Mouse (Mus musculus) C2C12 (cell line): Measurements from ENCODE around the gene Ano10. TPM values are rescaled to one million over a fixed set of nuclear protein-coding genes. Genes with fewer than 3 reads are reported as not detected.

Experiments used
- H3K27me3 ChIP-seq: one replicate; pipeline ENCODE4 v1.6.1; 2011; ENCODE audit not compliant: control insufficient read depth, insufficient read depth, insufficient read length
- H3K36me3 ChIP-seq: one replicate; pipeline ENCODE4 v1.6.1; 2011; ENCODE audit not compliant: control insufficient read depth, insufficient read depth
- H3K4me3 ChIP-seq: one replicate; pipeline ENCODE4 v1.5.1; 2011; ENCODE audit warnings: mild to moderate bottlenecking, control low read depth; ENCODE audit not compliant: poor library complexity, insufficient read depth, severe bottlenecking
- H3K79me2 ChIP-seq: one replicate; pipeline ENCODE4 v1.6.1; 2011; ENCODE audit not compliant: control insufficient read depth, insufficient read depth
- H3K79me3 ChIP-seq: one replicate; pipeline ENCODE4 v1.6.1; 2011; ENCODE audit warnings: low read depth, control low read depth
- H3ac ChIP-seq: one replicate; pipeline ENCODE3; 2011; ENCODE audit warnings: low read depth; ENCODE audit not compliant: control insufficient read depth, insufficient read length
- CEBPB ChIP-seq: IDR thresholded peaks from one replicate; pipeline ENCODE4 v1.6.1; 2011; ENCODE audit warnings: low read depth, mild to moderate bottlenecking, control low read depth, moderate library complexity
- CTCF ChIP-seq: IDR thresholded peaks from one replicate; pipeline ENCODE4 v1.5.1; 2011; ENCODE audit not compliant: control insufficient read depth, insufficient read depth, insufficient read length
- FOSL1 ChIP-seq: IDR thresholded peaks from one replicate; pipeline ENCODE4 v1.8.0; 2011; ENCODE audit warnings: mild to moderate bottlenecking, low read length; ENCODE audit not compliant: poor library complexity, insufficient read depth, severe bottlenecking
- MAX ChIP-seq: IDR thresholded peaks from one replicate; pipeline ENCODE4 v1.6.1; 2011; ENCODE audit warnings: mild to moderate bottlenecking, control low read depth
- MYOD1 ChIP-seq: IDR thresholded peaks from one replicate; pipeline ENCODE4 v1.6.1; 2011; ENCODE audit warnings: low read depth; ENCODE audit not compliant: control insufficient read depth, insufficient read length
- MYOG ChIP-seq: IDR thresholded peaks from one replicate; pipeline ENCODE4 v1.6.1; 2011; ENCODE audit not compliant: control insufficient read depth, insufficient read length; ENCODE audit errors: extremely low read depth
- USF1 ChIP-seq: IDR thresholded peaks from one replicate; pipeline ENCODE4 v1.6.1; 2011; ENCODE audit warnings: low read depth, mild to moderate bottlenecking, control low read depth, moderate library complexity
- long read RNA-seq, 2 experiments: library from polyadenylated mRNA; unstranded; transcript quantifications; one replicate each; pipeline ENCODE4 v2.0.0; 2019 to 2020
- polyA plus RNA-seq: library from polyadenylated mRNA; unstranded; fragments of >200 nt; fragmentation: generic; extraction: Trizol; gene quantifications from one replicate; pipeline ENCODE4 v1.2.1, GENCODE M21; 2012; ENCODE audit warnings: missing spikeins

Ano10 gene
- 36.0 TPM for polyA plus RNA-seq
- long read RNA-seq, experiment 1, transcript Ano10-201 (13 exons, 2,653 nt): major isoform, 35 of 52 reads
- long read RNA-seq, experiment 1, partial matches to known transcripts: 14 of 52 reads
- long read RNA-seq, experiment 1, other reads (novel, unspliced or antisense): 2 of 52 reads
- long read RNA-seq, experiment 2, transcript Ano10-201 (13 exons, 2,653 nt): major isoform, 237 of 267 reads
- long read RNA-seq, experiment 2, partial matches to known transcripts: 5 of 267 reads
- long read RNA-seq, experiment 2, other reads (novel, unspliced or antisense): 22 of 267 reads

DNA sequence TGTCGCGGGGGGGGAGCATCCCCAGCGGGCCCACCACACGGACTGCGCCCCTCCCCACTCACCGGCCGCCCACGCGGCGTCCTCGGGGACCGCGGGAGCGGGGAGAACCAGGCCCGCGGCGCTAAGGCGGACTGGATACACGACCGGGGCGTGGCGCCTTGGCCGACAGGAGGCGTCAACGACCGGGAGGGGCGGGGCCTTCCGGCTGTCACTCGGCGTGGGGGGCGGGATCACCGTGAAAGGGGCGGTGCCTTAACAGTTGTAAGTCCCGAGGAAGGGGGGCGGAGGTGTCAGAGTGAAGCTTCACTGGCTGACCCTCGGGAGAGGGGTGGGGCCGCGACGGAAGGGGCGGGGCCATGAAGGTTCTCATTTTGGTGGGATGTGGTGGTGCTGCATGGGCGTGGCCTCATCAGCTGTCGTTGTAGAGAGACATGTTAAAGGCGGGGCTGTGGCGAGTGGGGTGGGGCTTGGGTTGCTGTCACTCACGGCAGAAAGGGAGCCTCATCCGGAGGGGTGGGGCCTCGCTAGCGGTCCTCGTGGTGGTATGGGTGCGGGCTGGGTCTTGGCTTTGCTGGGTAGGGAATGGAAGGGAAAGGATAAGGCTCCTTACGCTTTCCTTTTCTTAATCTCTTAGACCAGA, at the start of gene Ano10:
Gene Ano10 (minus strand): TSS at position 182 of the 640 bp plus-strand sequence.
- peaks cover 25% of the 10 kb centered on the region for H3K79me2 ChIP-seq
- peaks cover 2% of the 10 kb centered on the region for H3K79me3 ChIP-seq
- TF ChIP-seq MAX: peak; percentile 17
- TF ChIP-seq USF1: no peak
- peak within 1 kb of the TSS; percentile 45 for H3K4me3 ChIP-seq
- peak within 1 kb of the TSS; percentile 40 for H3ac ChIP-seq
- H3K27me3 ChIP-seq: no peaks in the 10 kb centered on the region
- H3K36me3 ChIP-seq: no peaks in the 10 kb centered on the region

DNA sequence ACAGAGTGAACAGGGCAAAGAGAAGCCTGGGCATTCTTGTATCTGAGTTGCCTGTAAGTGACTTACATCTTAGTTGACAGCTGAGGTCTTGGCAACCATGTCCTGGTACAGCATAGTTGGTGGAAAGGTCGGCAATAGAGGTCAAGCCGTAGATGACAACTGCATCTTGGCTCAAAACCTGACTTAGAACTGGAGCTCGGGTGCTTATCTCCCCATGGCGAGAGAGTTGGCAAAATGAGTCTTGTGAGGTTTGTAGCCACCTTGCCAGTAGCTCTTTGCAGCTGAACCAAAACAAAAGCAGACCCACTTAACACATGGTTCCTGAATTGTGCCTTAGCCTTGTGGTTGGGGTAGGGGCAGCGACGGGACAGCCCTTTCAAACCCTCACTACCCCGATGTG, 49.2 kb upstream of the Ano10 start:
- H3K4me3 ChIP-seq: no peak overlapping the region

DNA sequence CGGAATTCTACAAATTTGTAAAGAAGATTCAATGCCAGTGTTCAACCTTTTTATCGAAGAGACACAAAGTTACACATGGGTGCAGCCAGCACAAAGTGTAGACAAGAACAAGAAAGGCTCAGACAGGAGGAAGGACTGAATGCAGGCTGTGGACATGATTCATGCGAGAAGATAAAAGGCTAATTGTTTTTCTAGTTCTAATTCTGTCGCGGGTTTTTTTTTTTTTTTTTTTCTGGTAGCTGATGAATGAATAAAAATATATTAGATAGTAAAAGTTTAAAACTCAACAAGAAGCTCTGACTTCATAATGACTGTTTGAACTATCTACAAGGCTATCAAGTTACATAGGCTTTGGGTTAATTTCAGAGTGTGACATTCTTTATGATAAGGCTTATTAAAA, 45.7 kb upstream of the Ano10 start:
- Histone ChIP-seq H3K4me3 (no peak overlapping the region), H3K79me2 (no peaks in the 10 kb centered on the region), H3ac (no peak overlapping the region), H3K27me3 (no peaks in the 10 kb centered on the region), H3K36me3 (no peaks in the 10 kb centered on the region), H3K79me3 (no peaks in the 10 kb centered on the region)
- TF ChIP-seq CTCF: no peak
- no peak for TF ChIP-seq MYOD1
- TF ChIP-seq FOSL1: no peak
- no peak for TF ChIP-seq USF1
- TF ChIP-seq CEBPB: no peak
- no peak for TF ChIP-seq MAX
- TF ChIP-seq MYOG: no peak

More for the DNA sequence above, 49.2 kb upstream of the Ano10 start:
- H3K79me2 ChIP-seq: no peaks in the 10 kb centered on the region
- H3ac ChIP-seq: no peak overlapping the region
- TF ChIP-seq CTCF (no peak), MYOD1 (no peak), MYOG (no peak), FOSL1 (no peak), CEBPB (no peak), USF1 (no peak), MAX (no peak)
- H3K36me3 ChIP-seq: no peaks in the 10 kb centered on the region
- H3K27me3 ChIP-seq: no peaks in the 10 kb centered on the region
- no peaks in the 10 kb centered on the region for H3K79me3 ChIP-seq

DNA sequence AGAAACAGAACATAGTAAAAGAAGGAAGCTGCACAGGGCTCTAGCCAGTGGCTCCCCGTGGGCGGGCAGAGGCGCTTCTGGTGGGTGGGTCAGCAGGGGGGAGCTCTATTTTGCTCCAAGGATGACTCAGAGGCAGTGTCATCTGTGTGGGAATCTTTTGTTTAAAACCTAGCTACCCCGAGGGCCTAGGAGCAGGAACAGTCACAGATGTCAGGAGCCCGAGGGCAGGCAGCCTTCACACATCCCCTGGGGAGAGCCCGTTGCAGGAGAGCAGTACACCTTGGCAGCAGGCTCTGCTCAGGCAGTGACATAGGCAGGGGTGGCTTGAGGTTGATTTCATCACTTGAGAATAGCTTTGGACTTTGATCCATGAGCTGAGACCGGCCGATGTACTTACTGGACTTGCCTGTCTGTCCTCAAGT, 43.3 kb upstream of the Ano10 start:
- Histone ChIP-seq H3K27me3 (no peaks in the 10 kb centered on the region), H3K79me3 (no peaks in the 10 kb centered on the region), H3K79me2 (no peaks in the 10 kb centered on the region), H3ac (peak overlapping the region; percentile 36), H3K36me3 (no peaks in the 10 kb centered on the region), H3K4me3 (no peak overlapping the region)
- TF ChIP-seq FOSL1 (no peak), MYOD1 (no peak), MYOG (no peak), USF1 (no peak), CTCF (no peak), MAX (no peak), CEBPB (no peak)

DNA sequence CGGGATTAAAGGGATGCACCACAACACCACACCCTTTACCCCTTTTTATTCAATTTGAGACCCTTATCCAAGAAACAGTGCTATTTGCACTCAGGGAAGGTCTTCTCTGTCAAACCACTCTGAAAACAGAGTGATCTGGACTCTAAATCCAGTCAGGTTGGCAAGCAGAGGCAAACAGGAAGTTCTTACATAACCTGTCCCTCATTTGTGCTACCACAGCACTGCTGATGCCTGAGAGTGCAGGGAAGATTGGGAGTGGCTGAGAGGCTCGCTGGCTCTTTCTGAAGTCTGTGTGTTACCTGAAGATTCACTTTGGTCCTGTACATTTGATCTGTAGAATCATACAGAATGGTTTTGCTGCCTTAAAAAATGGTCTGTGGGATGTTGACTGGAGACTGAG, 42.5 kb upstream of the Ano10 start:
- Histone ChIP-seq H3K27me3 (no peaks in the 10 kb centered on the region), H3ac (no peak overlapping the region), H3K79me2 (no peaks in the 10 kb centered on the region), H3K79me3 (no peaks in the 10 kb centered on the region), H3K36me3 (no peaks in the 10 kb centered on the region), H3K4me3 (no peak overlapping the region)
- no peak for TF ChIP-seq MYOG
- TF ChIP-seq FOSL1: no peak
- no peak for TF ChIP-seq MAX
- TF ChIP-seq MYOD1: no peak
- TF ChIP-seq USF1: no peak
- TF ChIP-seq CEBPB: no peak
- TF ChIP-seq CTCF: no peak

DNA sequence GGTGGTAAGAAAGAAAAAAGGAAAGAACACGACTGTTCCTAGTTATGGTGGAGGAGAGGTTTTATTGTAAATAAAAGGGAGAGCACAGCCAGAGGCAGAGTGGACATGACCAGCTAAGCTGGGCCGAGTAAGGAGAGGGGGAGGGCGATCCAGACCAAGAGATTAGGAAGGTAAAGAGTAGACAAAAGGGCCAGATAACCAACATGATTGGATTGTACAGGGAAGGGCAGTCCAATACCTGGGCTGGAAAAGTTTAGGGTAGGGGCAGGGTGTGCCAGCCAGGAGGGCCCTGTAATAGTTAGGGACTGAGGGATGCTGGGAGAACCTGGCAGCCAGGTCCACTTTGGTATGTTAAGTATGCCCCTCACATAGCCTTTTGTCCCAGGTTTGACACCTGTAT, 34.0 kb upstream of the Ano10 start:
- Histone ChIP-seq H3K36me3 (no peaks in the 10 kb centered on the region), H3K27me3 (no peaks in the 10 kb centered on the region), H3ac (no peak overlapping the region), H3K79me3 (no peaks in the 10 kb centered on the region), H3K79me2 (no peaks in the 10 kb centered on the region), H3K4me3 (no peak overlapping the region)
- TF ChIP-seq MYOG: no peak
